Mouse (Mus musculus) limb, embryonic 15.5 days (tissue): ENCODE data around the gene Cdca8. TPM values are rescaled to one million over a fixed set of nuclear protein-coding genes. Genes with fewer than 3 reads are reported as not detected.
A peak's percentile ranks its signal among the peaks of the same experiment; 100 is the strongest.
"Not testable (repeated sequence)": the region's sequence is repeated elsewhere in the genome, so short reads cannot be mapped to it uniquely, and the experiment has no call there.

Experiments
- ATAC-seq: fragments of 200-750 bp; cut with Nextera tagmentation; 2 replicates; pipeline ENCODE4 v1.8.0; 2017; ENCODE audit warnings: low read depth, moderate TSS enrichment; ENCODE audit not compliant: insufficient number of reproducible peaks, low FRiP score, low TSS enrichment
- H3K27ac ChIP-seq: fragments of 300-500 bp; sonication (generic); 2 replicates; pipeline ENCODE4 v1.5.1; 2015; ENCODE audit warnings: moderate library complexity, mild to moderate bottlenecking, inconsistent platforms
- H3K27me3 ChIP-seq: fragments of 300-500 bp; sonication (generic); 2 replicates; pipeline ENCODE4 v1.6.1; 2015; ENCODE audit warnings: inconsistent platforms
- H3K36me3 ChIP-seq: fragments of 300-500 bp; sonication (generic); 2 replicates; pipeline ENCODE4 v1.6.1; 2015; ENCODE audit warnings: inconsistent platforms
- H3K4me1 ChIP-seq: fragments of 300-500 bp; sonication (generic); 2 replicates; pipeline ENCODE4 v1.6.1; 2015; ENCODE audit warnings: inconsistent platforms
- H3K4me2 ChIP-seq: fragments of 300-500 bp; sonication (generic); 2 replicates; pipeline ENCODE4 v1.6.1; 2015; ENCODE audit warnings: mild to moderate bottlenecking, inconsistent platforms
- H3K4me3 ChIP-seq: fragments of 300-500 bp; sonication (generic); 2 replicates; pipeline ENCODE4 v1.5.1; 2015; ENCODE audit warnings: mild to moderate bottlenecking, inconsistent platforms
- H3K9ac ChIP-seq: fragments of 300-500 bp; sonication (generic); 2 replicates; pipeline ENCODE4 v1.6.1; 2015; ENCODE audit warnings: inconsistent platforms
- H3K9me3 ChIP-seq: fragments of 300-500 bp; sonication (generic); 2 replicates; pipeline ENCODE4 v1.6.1; 2016; ENCODE audit warnings: inconsistent platforms
- WGBS: fragments of 180-500 bp; shearing (Covaris S2); methylation state at CpG from one replicate; pipeline ENCODE4 v1.1.7; 2015; 5-methylcytosine and 5-hydroxymethylcytosine counted together
- polyA plus RNA-seq: library from polyadenylated mRNA; unstranded; fragments of >200 nt; fragmentation: Nextera tagmentation; extraction: Ambion mirVana; gene quantifications from 2 replicates; pipeline ENCODE4 v1.2.1, GENCODE M21; 2015

Gene Cdca8
- 95.9 and 97.8 TPM in 2 replicates for polyA plus RNA-seq

GRCm38 (mm10) chr4:124939211-124939610, at the start of gene Cdca8:
Cdca8 (minus strand) TSS chr4:124939311.
- not testable (repeated sequence) for ATAC-seq, H3K4me2 ChIP-seq, H3K9ac ChIP-seq, H3K27ac ChIP-seq, H3K4me3 ChIP-seq, H3K27me3 ChIP-seq, H3K9me3 ChIP-seq
- whole genome bisulfite sequencing: 89% methylated on average over 4 of the region's 4 CpGs
- Histone ChIP-seq H3K4me1 (peaks cover 26% of the 10 kb centered on the region), H3K36me3 (peaks cover 42% of the 10 kb centered on the region)

DNA sequence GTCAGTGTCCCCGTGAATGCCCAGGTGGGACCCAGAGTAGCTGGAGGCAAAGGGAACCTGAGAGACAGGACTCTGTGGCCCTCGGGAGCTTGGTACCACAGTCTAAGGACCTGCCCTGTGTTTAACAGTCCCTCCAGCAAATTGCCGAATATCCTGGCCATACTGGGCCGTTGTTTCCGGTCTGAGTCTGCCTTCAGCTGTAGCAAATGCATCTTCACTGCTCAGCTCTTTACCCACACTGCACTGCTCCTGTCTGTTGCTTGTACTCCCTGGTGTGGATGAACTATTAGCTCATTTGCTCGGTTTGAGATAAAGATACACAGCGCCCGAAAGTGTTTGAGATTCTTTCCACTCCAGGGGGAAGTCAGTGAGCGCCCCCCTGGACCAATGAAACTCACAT, 49.3 kb upstream of the Cdca8 start:
- peaks cover 31% of the 10 kb centered on the region for H3K4me1 ChIP-seq
- no peak for ATAC-seq
- H3K27ac ChIP-seq: no peak overlapping the region
- H3K27me3 ChIP-seq: peaks cover 93% of the 10 kb centered on the region
- WGBS: 13% methylated on average over 9 of the region's 9 CpGs
- H3K9ac ChIP-seq: no peak overlapping the region
- no peaks in the 10 kb centered on the region for H3K36me3 ChIP-seq
- no peak overlapping the region for H3K4me2 ChIP-seq
- H3K9me3 ChIP-seq: no peaks in the 10 kb centered on the region
- H3K4me3 ChIP-seq: no peak overlapping the region

- no peak overlapping the region for H3K4me3 ChIP-seq
- H3K27me3 ChIP-seq: peaks cover 94% of the 10 kb centered on the region
- peaks cover 31% of the 10 kb centered on the region for H3K4me1 ChIP-seq
- no peak overlapping the region for H3K4me2 ChIP-seq
- H3K9me3 ChIP-seq: no peaks in the 10 kb centered on the region
- H3K27ac ChIP-seq: no peak overlapping the region
- H3K9ac ChIP-seq: no peak overlapping the region
- 7% methylated on average over 10 of the region's 10 CpGs for WGBS
- no peaks in the 10 kb centered on the region for H3K36me3 ChIP-seq
- no peak for ATAC-seq
These were observed 48.6 kb upstream of the Cdca8 start for GRCm38 (mm10) chr4:124987711-124988097.

GRCm38 (mm10) chr4:124986739-124987710, 47.9 kb upstream of the Cdca8 start:
- Histone ChIP-seq H3K4me2 (peak overlapping the region; percentile 81), H3K4me1 (peaks cover 31% of the 10 kb centered on the region), H3K9me3 (no peaks in the 10 kb centered on the region), H3K27ac (no peak overlapping the region), H3K36me3 (no peaks in the 10 kb centered on the region), H3K27me3 (peaks cover 99% of the 10 kb centered on the region), H3K4me3 (peak overlapping the region; percentile 48), H3K9ac (peak overlapping the region; percentile 23)
- no peak for ATAC-seq
- 2% methylated on average over 45 of the region's 51 CpGs for WGBS

DNA sequence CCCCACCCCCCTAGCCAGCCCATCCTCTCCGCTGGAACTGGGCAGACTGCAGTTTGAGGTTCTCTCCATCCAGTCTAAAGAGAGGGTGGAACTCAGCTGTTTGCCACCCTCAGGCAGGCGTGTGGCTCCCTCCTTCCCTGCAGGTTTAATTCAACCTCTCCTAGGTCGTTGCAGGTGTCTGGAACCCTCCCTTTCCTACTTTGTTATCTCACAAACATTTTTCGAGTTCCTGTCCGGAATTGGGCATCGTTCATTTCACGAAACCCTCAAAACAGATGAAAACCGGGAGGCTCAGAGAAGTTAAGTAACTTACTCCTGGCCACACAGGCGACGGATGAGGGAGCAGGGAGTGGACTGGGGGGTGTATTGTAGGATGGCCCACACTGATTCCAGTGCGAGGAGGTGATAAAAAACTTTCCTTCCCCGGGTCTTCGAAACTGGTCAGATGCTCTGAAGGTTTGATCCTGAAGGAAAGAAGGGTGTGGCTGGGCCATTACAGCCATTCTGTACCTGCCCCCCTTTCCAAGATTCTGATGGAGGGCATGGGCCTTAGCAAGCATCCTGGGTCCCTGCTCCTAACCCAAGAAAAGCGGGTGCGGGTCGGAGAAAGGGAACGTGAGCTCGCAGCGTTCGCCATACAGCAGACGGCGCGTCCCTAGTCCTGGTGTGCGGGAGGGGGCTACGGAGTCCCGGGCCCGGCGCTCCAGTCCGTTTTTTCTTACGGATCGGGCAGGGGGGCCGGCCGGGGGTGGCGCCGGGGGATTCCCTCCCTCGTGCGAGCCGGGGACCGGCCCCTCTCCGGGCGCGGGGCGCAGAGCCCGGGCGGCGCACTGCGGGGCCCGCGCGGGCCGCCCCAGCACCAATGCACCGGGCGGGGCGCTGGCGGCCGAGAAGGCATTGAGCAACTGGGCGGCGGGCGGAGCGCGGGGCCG, 46.8 kb upstream of the Cdca8 start, which contains the start of gene Rspo1:
Gene Rspo1, plus strand, starts transcription at position 760 of the 932 bp plus-strand sequence.
- Histone ChIP-seq H3K9me3 (no peaks in the 10 kb centered on the region), H3K27ac (no peak within 1 kb of the TSS), H3K27me3 (peaks cover 100% of the 10 kb centered on the region), H3K4me1 (peaks cover 31% of the 10 kb centered on the region), H3K36me3 (no peaks in the 10 kb centered on the region), H3K9ac (peak within 1 kb of the TSS; percentile 23), H3K4me2 (peak within 1 kb of the TSS; percentile 81), H3K4me3 (peak within 1 kb of the TSS; percentile 48)
- ATAC-seq: no peak
- WGBS: under 1% methylated on average over 54 of the region's 62 CpGs

GRCm38 (mm10) chr4:124984871-124985670, 46.0 kb upstream of the Cdca8 start:
- Histone ChIP-seq H3K27ac (no peak overlapping the region), H3K9ac (no peak overlapping the region), H3K9me3 (no peaks in the 10 kb centered on the region), H3K27me3 (peaks cover 98% of the 10 kb centered on the region), H3K4me1 (peaks cover 27% of the 10 kb centered on the region), H3K4me2 (0 out of 2 replicates have a peak overlapping the region, but pooled peaks have one; percentile 7), H3K36me3 (no peaks in the 10 kb centered on the region), H3K4me3 (0 out of 2 replicates have a peak overlapping the region, but pooled peaks have one; percentile 1)
- no peak for ATAC-seq
- 6% methylated on average over 18 of the region's 18 CpGs for WGBS

DNA sequence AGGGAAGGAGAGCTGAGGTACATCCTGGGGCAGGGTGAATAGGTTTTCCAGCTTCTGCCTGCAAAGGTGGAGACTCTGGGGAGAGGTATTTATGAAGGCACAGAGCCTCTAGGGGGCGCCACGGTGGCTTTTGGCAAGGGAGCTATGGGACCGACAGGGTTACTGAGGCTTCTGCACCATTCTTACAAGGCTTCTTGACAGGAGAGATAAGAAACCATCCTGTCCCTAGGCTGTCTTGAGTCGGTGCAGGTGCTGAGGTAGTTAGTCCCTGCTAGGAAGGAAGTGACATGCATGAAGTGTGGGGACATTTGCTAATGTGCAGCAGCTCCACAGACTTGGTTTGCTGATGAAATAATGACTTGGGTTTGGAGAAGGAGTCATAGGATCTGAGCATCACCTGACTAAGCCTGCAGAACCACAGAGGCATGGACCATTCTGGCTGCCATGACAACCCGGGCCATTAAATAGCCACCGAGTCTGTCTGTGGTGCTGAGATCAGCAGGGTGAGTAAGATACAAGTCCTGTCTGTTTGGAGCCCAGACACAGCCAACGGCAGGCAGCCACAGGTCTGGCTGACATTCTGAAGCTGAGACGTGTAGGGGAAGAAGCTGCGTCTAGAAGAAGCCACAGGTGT, 44.9 kb upstream of the Cdca8 start:
- no peak for ATAC-seq
- Histone ChIP-seq H3K27ac (no peak overlapping the region), H3K36me3 (no peaks in the 10 kb centered on the region), H3K9ac (no peak overlapping the region), H3K9me3 (no peaks in the 10 kb centered on the region), H3K4me1 (peaks cover 22% of the 10 kb centered on the region), H3K4me2 (no peak overlapping the region), H3K27me3 (peaks cover 96% of the 10 kb centered on the region), H3K4me3 (no peak overlapping the region)
- 15% methylated on average over 9 of the region's 9 CpGs for WGBS

DNA sequence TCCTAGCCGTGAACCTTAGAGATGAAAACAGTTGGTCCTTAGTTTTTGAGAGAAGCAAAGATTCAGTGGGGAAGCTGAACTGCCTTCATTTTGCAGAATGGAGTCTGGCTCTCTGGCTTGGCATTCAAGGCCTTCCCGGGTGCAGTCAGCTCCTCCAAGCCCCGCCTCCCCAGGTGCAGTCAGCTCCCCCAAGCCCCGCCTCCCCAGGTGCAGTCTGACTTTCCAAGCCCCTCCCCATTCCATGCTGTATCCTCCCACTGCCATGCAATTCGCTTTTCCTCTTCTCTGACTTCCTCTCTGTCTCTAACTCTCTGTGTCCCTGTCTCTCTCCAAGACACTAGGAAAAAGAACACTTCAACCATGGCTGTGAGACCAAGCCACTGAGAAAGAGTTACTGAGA, 39.1 kb upstream of the Cdca8 start:
- Histone ChIP-seq H3K27ac (no peak overlapping the region), H3K4me1 (no peaks in the 10 kb centered on the region), H3K9me3 (no peaks in the 10 kb centered on the region), H3K9ac (no peak overlapping the region), H3K4me3 (no peak overlapping the region), H3K36me3 (no peaks in the 10 kb centered on the region), H3K4me2 (no peak overlapping the region), H3K27me3 (peaks cover 64% of the 10 kb centered on the region)
- ATAC-seq: no peak
- 23% methylated on average over 5 of the region's 5 CpGs for WGBS

DNA sequence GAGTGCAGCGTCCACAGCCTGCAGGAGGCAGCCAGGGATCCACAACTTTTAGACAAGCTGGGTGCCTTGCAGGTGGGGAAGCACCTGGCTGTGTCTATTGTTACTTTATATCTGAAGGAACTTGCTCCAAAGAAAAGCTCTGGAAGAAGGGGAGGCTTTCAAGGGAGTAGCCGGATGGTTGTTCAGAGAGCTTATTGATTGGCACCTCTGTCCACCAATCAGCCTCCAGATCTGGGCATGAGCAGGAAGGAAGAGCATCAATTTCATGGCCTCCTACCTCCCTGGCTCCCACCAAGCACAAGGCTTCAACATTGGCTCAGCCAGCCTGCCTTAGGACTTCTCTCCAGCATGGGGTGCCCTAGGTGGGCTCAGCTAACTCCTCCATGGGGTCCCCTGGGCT, 34.2 kb upstream of the Cdca8 start:
- Histone ChIP-seq H3K9ac (no peak overlapping the region), H3K27ac (no peak overlapping the region), H3K27me3 (peaks cover 45% of the 10 kb centered on the region), H3K4me3 (no peak overlapping the region), H3K9me3 (no peaks in the 10 kb centered on the region), H3K4me2 (no peak overlapping the region), H3K4me1 (peaks cover 25% of the 10 kb centered on the region), H3K36me3 (no peaks in the 10 kb centered on the region)
- WGBS: 81% methylated on average over 2 of the region's 2 CpGs
- ATAC-seq: no peak

DNA sequence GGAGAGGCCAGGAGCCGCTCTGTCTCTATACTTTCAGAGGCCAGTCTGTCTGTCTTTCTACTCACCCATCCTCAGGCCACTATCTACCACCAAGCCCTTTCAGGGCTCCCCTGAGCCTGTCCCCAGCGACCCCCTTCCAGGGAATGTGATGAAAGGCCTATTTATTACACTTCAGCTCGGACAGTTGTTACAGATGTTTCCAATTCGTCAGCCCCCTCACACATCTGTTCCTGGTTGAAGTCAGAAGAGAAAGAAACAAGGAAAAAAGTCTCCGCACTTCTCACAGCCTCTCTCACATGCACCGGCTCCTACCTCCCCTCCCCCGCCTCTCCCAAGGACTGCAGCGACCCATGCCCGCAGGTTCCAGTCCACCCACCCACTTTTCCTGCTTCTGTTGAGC, 33.2 kb upstream of the Cdca8 start:
- H3K4me3 ChIP-seq: no peak overlapping the region
- H3K27me3 ChIP-seq: peaks cover 43% of the 10 kb centered on the region
- no peak overlapping the region for H3K4me2 ChIP-seq
- H3K36me3 ChIP-seq: no peaks in the 10 kb centered on the region
- peaks cover 25% of the 10 kb centered on the region for H3K4me1 ChIP-seq
- H3K9ac ChIP-seq: no peak overlapping the region
- no peak overlapping the region for H3K27ac ChIP-seq
- ATAC-seq: no peak
- WGBS: 18% methylated on average over 9 of the region's 9 CpGs
- no peaks in the 10 kb centered on the region for H3K9me3 ChIP-seq

GRCm38 (mm10) chr4:124971094-124971493, 32.0 kb upstream of the Cdca8 start:
- no peak for ATAC-seq
- no peak overlapping the region for H3K4me3 ChIP-seq

More at GRCm38 (mm10) chr4:124971094-124971493, 32.0 kb upstream of the Cdca8 start:
- Histone ChIP-seq H3K27ac (no peak overlapping the region), H3K9ac (no peak overlapping the region), H3K4me2 (no peak overlapping the region), H3K27me3 (peaks cover 43% of the 10 kb centered on the region), H3K4me1 (peaks cover 25% of the 10 kb centered on the region), H3K36me3 (no peaks in the 10 kb centered on the region), H3K9me3 (no peaks in the 10 kb centered on the region)
- whole genome bisulfite sequencing: 52% methylated on average over 8 of the region's 8 CpGs
